Mouse (Mus musculus) lung, adult 2 months (tissue): ENCODE measurements around the gene Gm21915.

Experiments used
- CTCF ChIP-seq: fragments of 200-500 bp; IDR thresholded peaks from 2 replicates; pipeline ENCODE4 v1.5.1; 2011; ENCODE audit warnings: mild to moderate bottlenecking, low read length, control low read depth; ENCODE audit not compliant: insufficient read depth
- POLR2A ChIP-seq: fragments of 200-500 bp; IDR thresholded peaks from 2 replicates; pipeline ENCODE4 v1.6.1; 2011; ENCODE audit warnings: low read depth, mild to moderate bottlenecking, control low read depth, low read length, borderline replicate concordance; ENCODE audit errors: extremely low read depth

DNA sequence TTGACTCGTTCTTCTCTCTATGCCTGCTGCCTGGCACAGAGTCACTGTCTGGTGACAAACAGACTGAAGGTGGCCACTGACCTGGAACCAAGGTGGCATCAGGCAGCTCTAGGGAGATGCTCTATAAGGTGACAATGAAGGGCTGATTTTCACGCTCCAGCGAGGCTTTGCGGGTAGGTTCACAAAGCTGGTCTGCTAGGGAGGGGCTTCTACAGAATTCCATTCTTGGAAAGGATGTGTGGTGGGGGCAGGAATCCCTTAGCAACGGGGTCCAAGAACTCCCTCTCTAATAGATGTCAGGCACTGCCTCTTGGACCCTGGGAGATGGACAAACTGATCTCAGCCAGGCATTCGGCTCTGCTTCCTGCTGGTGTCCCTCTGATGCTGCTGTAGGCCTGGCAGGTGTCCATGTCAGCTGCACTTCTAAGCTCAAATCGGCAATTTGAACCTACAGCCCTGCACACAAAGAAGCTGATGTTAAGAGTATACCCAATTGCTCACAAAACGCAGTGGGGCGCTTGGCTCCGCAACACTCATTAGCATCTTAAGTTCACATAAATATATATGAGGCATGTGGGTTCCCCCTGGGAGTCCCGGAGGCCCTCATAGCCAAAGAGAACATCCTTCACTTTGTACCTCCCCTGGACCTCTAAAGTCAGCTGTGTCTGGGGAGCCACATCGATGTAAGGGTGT is 38.2 kb downstream of the Gm21915 start:
- TF ChIP-seq CTCF: no peak
- no peak for TF ChIP-seq POLR2A
